Mouse (Mus musculus) ovary, postnatal 10 days (tissue): ENCODE data around the gene Col6a5.
A peak's percentile ranks its signal among the peaks of the same experiment; 100 is the strongest.
"Not testable (repeated sequence)": the region's sequence is repeated elsewhere in the genome, so short reads cannot be mapped to it uniquely, and the experiment has no call there.

Experiments used
- DNase-seq: peaks from one replicate; pipeline ENCODE4 v3.0.0; 2022; ENCODE audit warnings: low spot score

Col6a5 gene

DNA sequence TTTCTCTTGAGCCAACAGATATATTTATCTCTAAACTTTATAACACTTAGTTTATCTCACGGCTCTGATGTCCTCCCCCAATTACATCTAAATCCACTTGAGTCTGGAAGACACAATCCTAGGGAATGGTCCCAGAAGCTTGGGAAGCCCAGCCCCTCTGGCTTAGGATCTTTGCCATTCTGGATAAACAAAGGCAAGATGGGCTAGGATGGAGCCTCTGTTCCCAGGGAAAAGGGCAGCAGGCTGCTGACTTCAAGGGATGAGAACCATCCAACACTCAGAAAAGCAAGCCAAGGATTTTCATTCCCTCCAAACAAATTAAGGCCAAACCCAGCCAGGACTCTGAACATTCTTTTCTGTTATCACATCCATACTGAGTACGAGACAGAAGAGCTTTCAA is 51.1 kb downstream of the Col6a5 start:
- no peak for DNase-seq

DNA sequence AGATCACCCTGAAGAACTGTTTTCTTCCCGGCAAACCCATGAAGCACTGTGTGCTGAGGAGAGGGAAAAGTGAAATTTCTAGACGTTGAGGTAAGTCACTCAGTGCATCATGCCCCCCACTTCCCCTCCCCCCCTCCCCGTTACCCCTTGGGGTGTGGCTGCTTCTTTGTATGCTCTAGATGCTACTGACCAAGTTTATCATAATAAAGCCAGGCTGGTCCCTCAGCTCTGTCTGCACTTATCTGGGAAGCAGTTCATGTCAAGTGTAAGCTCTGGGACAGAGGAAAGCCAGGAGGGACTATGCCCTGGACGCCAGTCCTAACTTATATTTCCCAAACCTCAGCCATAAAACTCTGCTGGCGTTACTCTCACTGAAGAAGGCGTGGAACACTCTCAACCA is 53.0 kb downstream of the Col6a5 start:
- no peak for DNase-seq

- DNase-seq = no peak
Measured at GRCm38 (mm10) chr9:105887521-105887920, 72.9 kb downstream of the Col6a5 start.

DNA sequence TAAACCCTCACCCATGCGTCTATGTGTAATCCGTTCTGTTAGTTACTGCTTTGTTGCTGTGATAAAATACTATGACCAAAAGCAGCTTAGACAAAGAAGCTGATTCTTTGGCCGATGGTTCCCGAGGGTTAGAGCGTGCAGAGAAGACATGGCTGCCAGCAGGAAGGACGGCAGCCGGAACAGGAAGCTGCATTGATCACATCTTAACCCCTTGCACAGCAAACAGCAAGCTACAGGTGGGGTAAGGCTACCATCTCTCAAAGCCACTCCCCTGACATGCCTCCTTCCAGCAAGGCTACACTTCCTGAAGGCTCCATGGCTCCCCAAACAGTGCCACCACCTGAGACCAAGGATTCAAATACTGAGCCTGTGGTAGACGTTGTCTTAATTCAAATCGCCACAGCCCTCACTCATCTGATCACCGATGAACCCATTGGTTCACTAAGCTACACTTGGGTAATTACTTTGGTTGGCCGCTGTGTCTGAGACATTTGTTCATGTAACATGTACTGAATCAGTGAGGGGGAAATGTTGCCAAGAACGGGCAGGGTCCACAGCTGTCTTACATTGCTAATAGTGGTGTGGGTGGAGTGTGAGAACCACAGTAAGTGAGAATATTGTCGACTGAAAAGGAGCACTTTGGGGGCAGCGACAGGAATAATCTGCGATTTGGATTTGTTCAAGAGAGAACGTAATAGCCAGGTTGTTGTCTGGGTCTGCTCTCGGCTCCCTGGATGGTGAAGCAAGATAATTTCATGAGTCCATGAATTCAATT is 75.6 kb downstream of the Col6a5 start:
- DNase-seq = no peak

DNA sequence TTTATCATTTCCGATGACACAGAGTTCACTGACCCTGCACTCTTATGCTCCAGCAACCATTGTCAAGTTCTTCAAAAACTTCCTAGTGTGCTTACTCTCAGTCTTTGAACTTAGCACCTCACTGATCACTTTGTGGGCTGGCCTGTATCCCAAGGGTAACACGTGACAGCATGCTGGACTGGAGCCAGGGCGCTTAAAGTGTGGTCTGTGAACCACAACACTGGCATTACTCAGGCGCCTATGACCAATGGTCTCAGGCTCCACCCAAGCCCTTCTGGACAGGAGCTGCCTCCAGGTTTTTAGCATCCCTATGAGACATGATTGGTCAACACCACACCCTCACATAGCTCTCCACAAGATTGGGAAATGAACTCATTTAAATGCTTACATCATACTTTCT is 79.7 kb downstream of the Col6a5 start:
- no peak for DNase-seq

DNA sequence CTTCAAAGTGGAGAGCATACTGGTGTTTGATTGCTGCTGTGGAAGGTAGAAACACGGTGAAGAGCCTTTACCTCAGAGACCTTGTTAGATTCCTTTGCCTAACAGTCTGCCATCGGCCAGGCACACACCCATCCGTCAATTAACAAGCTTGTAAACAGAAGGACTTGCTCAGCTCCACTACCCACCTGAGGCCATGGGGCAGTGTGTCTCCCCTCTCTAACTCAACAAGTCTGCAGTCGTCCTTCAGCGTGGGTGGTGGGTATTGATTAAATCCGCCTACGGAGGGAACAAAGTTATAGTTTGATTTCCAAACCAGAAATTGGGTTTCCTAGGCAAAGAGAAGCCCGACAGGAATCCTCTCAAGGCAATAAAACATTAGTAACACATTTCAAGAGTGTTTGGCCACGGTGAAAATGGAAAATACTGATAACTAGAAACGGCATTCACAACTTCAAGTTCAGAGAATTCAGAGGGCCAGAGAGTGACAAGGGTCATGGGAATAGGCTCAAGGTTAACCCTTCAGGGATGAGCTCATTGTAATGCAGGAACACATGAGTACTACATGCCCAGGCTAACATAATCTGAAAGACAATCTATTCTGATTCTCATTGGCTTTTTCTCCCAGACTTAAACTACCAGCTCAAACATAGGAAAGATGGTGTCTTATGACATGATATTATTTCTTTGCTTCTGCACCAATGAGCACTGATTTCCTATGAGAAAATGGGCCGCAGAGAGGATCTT is 81.9 kb downstream of the Col6a5 start:
- no peak for DNase-seq

DNA sequence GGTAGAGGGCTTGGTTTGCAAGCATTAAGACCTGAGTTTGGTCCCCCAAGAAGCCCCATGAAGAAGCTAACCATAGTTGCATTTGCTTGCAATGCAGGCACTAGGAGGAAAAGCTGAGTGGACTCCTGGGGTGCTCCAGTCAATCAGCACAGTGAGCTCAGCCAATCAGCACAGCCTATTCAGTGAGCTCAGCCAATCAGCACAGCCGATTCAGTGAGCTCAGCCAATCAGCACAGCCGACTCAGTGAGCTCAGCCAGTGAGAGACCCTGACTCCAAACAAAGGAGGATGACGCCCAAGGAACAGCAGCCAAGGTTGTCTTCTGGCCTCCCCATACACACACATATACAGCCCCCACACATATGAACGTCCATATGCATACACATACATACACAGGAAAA is 84.3 kb downstream of the Col6a5 start:
- DNase-seq = no peak

DNA sequence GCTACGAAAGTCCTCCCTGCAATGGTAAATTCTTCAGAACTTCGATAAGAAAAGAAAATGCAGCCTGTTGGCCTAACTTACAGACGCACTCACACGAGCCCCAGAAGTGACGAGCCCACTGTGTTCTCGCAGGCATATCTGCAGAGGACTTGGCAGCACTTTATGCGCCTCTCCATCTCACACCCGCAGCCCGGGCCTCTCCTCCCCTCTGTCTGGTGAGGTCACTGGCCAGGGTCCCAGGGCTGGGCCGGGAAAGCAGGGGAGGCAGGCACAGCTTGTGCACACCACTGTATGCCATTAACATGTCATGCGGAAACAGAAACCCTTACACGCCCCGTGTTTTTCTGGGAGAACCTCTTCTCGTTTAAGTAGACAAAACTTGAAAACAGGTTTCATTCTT is 88.8 kb downstream of the Col6a5 start:
- DNase-seq = no peak

- peak; percentile 53 for DNase-seq
Measured at GRCm38 (mm10) chr9:105857773-105858172, 102.7 kb downstream of the Col6a5 start.

GRCm38 (mm10) chr9:105852778-105853065 is 107.7 kb downstream of the Col6a5 start:
- no peak for DNase-seq

DNA sequence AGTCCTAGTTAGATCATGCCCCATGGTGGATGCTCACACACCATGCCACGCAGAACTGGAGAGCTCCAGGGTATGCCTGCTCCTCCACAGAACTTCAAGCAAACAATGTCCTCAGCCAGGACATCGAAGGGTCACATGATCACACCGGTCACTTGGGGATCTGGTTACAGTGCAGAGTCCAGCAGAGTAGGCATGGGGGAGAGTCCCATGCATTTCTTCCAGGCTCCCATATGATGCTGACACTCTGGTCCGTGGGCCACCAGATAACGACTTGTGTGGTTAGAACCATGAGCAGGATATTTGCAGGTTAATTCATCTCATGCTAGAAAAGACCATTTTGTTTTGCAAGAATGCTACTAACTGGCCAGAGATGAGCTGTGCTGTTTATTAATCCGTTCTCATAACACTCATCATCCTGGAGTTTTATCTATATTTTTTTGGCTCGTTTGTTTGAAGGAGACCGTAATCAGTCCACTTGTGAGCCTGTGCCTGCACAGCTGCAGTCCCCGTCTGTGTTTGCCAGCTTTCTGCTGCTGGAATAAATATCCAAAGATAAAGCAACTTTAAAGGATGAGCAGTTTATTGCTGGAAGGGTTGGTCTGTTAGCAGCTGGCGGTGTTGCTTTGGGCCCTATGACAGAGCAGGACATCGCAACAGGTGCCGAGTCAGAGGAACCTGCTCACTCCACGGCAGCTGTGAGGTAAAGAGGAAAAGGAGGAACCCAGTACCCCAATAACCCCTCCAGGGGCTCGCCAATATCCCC is 108.2 kb downstream of the Col6a5 start:
- no peak for DNase-seq

GRCm38 (mm10) chr9:105851011-105851410 is 109.4 kb downstream of the Col6a5 start:
- no peak for DNase-seq

GRCm38 (mm10) chr9:105848396-105848795 is 112.0 kb downstream of the Col6a5 start:
- DNase-seq = no peak

DNA sequence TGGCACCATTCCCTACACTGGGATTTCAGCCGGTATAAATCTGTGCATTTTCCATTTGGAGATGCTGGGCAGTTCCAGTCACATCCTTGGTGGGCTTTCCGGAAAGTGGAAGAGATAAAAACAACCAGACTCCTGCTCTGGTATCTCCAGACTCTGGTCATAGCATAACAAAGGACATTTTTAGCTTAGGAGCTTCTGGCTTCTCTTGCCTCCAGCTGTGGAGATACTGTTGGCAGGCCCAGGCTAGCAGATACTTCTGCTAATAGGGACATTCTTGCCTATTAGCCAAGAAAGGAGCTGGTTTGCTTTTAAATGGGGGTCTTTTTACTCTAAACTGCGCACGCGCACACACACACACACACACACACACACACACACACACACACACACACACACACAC is 113.2 kb downstream of the Col6a5 start:
- DNase-seq = no peak

DNA sequence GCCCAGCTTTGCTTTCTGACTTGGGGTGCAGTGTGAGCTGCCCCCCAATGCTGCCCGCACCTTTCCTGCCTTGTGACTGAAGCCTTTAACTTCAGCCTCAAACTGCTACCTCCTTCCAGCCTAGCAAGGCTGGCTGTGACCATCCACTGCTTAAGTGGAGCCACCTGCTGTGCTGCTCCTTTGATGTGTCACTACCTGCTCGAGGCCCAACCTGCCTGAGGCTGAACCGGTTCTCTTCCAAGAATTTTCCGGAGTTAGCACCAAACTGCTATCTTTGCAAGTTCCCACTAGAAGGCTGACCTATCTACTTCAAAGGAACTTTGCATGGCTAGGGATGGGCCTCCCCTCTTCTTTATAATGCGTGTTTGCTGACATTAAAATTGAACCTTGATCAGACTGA is 119.1 kb downstream of the Col6a5 start:
- not testable (repeated sequence) for DNase-seq

DNA sequence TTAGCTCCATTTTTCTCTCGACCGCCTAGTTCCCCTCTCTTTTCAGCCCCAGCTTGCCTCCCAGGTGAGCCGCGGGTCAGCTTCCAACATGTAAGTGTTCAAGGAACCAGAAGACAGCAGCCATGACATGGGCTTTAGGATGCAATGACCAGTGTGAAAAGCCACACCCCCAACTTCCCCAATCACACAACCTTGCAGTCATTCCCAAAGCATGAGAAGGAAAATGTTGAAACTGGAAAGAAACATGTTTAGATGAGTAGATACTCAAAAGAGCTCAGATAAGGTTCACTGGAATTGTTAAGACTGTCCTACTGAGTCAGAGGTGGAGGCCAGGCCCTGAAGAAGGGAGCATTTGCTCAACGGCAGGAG is 121.3 kb downstream of the Col6a5 start:
- no peak for DNase-seq

DNA sequence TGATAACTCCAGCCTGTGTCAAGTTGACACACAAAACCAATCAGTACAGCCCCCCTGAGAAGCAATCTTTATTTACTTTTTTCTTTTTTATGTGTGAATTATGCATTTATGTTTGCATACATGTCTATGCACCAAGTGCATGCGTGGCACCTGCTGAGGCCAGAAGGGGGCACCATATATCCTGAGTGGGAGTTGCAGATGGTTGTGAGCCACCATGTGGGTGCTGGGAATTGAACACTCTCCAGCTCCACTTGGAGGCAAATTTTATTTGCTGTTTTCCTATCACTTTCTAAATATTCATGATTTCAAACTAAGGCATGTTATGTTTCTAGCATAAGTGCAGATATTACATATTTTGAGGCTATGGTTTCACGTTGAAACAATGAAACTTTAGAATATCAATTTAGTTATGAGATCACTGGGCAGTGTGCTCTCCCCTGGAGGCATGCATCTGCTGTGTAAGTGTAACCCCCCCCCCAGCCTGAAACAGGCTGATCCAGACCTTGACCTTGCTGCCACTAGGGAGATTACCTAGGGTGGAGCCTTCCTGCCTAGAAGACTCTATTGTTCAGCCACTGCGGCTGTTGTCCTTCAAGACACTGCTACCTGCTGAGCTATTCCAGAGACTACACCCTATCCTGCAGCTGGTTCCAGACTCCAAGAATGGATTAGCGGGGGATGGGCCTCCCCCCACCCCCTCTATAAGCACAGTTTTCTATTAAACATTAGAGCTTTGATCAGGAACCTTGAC is 121.9 kb downstream of the Col6a5 start:
- no peak for DNase-seq

- DNase-seq = no peak
Measured at GRCm38 (mm10) chr9:105835587-105835986, 124.9 kb downstream of the Col6a5 start.

DNA sequence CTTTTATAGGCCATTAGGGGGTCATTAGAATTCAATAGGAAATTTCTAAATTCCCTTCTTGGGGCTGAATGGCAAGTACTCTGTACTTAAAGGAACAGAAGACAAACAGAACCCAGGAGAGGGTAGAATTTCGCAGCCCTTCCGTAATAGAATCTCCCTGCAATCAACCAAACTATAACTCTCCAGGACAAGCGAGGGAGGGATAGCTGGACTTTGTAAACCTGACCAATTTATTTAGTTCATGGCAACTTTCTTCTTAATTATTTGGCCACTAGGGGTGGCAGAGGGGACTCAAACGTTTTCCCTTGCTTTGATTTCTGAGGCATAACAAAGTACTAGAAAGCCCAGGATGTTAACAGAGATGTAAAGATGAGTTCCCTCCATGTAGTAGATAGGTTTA is 125.6 kb downstream of the Col6a5 start:
- DNase-seq = no peak

DNA sequence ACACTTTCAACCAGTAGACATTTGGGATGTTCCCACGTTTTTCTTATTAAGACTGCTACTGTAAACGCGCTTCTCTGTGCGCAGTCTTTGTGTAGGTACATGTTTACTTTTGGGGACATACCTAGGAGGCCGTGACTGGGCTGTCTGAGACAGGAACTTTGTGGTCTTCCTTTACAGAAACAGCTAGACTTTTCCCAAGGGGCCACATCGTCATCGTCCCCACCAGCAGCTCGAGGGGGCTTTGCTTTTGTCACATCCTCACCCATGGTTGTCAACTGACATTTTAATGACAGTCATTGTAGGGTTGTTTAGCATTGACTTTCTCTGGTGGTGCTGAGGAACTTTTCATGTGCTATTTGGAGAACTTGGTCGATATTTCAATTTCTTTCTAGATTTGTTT is 129.2 kb downstream of the Col6a5 start:
- DNase-seq = no peak

DNA sequence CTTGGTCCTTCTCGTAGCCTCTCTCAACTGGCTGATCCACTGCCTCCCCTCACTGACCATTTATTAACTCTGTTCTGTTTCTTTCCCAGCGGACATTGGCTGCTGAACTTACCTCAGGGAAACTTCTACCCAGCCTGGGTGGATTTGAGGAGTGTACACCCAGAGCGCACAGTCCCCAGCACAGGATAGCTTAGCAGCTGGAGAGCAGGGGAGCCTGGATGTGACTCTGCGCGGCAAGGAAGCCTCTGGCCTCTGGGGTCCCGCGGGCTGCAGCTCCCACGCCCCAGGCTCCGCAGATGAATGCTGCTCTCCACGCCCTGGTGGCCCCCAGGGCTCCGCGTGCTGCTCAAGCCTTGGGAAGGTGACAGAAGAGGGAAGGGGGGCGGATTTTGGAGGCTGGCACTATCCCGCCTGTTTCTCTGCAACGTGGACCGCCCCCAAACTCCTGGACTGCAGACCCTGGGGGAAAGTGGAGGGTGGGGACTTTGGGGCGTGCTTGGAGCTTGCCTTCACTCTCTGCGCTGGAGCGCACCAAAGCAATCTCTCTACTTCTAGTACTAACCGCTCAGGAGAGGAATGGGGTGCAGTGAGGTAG is 132.6 kb downstream of the Col6a5 start, which contains the start of gene Col6a6:
Gene Col6a6 (minus strand): TSS at position 370 of the 595 bp plus-strand sequence.
- no peak for DNase-seq

- DNase-seq = no peak
Measured at GRCm38 (mm10) chr9:105827076-105827647, 133.3 kb downstream of the Col6a5 start.
